Mouse (Mus musculus) hindbrain, embryonic 14.5 days (tissue): Measurements from ENCODE around the gene Car11. TPM values are rescaled to one million over a fixed set of nuclear protein-coding genes. Genes with fewer than 3 reads are reported as not detected.
A peak's percentile ranks its signal among the peaks of the same experiment; 100 is the strongest.

Experiments used
- ATAC-seq: fragments of 200-750 bp; cut with Nextera tagmentation; 2 replicates; pipeline ENCODE4 v1.8.0; 2017; ENCODE audit warnings: moderate number of reproducible peaks, mild to moderate bottlenecking, moderate TSS enrichment, moderate library complexity; ENCODE audit not compliant: low FRiP score
- DNase-seq: peaks from one replicate; pipeline ENCODE4 v3.0.0-alpha.2; 2015; ENCODE audit warnings: low spot score
- H3K27ac ChIP-seq: fragments of 300-500 bp; sonication (generic); 2 replicates; pipeline ENCODE4 v1.5.1; 2014; ENCODE audit warnings: mild to moderate bottlenecking, moderate library complexity
- H3K27me3 ChIP-seq: fragments of 300-500 bp; sonication (generic); 2 replicates; pipeline ENCODE4 v1.6.1; 2014; ENCODE audit warnings: mild to moderate bottlenecking, low read length, mixed read lengths; ENCODE audit not compliant: control insufficient read depth, insufficient read depth
- H3K36me3 ChIP-seq: fragments of 300-500 bp; sonication (generic); replicated peaks from 2 replicates; pipeline ENCODE4 v1.6.1; 2014; ENCODE audit not compliant: control insufficient read depth, insufficient read depth
- H3K4me1 ChIP-seq: fragments of 300-500 bp; sonication (generic); replicated peaks from 2 replicates; pipeline ENCODE4 v1.6.1; 2014; ENCODE audit warnings: antibody characterized with exemption, low read length, mixed read lengths; ENCODE audit not compliant: control insufficient read depth, insufficient read depth
- H3K4me2 ChIP-seq: fragments of 300-500 bp; sonication (generic); replicated peaks from 2 replicates; pipeline ENCODE4 v1.6.1; 2014; ENCODE audit warnings: mild to moderate bottlenecking, moderate library complexity
- H3K4me3 ChIP-seq: fragments of 300-500 bp; sonication (generic); replicated peaks from 2 replicates; pipeline ENCODE4 v1.5.1; 2014; ENCODE audit warnings: mild to moderate bottlenecking, low read length
- H3K9ac ChIP-seq: fragments of 300-500 bp; sonication (generic); 2 replicates; pipeline ENCODE4 v1.6.1; 2014
- H3K9me3 ChIP-seq: fragments of 300-500 bp; sonication (generic); 2 replicates; pipeline ENCODE4 v1.6.1; 2016; ENCODE audit warnings: low read length; ENCODE audit not compliant: control insufficient read depth
- WGBS: fragments of 180-500 bp; shearing (Covaris S2); extraction: QIAGEN DNeasy Blood & Tissue Kit; methylation state at CpG from one replicate; pipeline ENCODE4 v1.1.7; 2014; 5-methylcytosine and 5-hydroxymethylcytosine counted together
- polyA plus RNA-seq: library from polyadenylated mRNA; unstranded; fragments of >200 nt; fragmentation: Nextera tagmentation; extraction: Ambion mirVana; gene quantifications from 2 replicates; pipeline ENCODE4 v1.2.1, GENCODE M21; 2014

The Car11 gene
- polyA plus RNA-seq, 1 experiment from 2014 or later, result 28.2 TPM

- Histone ChIP-seq H3K36me3 (no peaks in the 10 kb centered on the region), H3K9me3 (no peaks in the 10 kb centered on the region), H3K4me3 (no peak overlapping the region), H3K4me2 (no peak overlapping the region), H3K9ac (no peak overlapping the region), H3K27ac (no peak overlapping the region), H3K4me1 (no peaks in the 10 kb centered on the region), H3K27me3 (no peaks in the 10 kb centered on the region)
- ATAC-seq (no peak), DNase-seq (no peak)
- whole genome bisulfite sequencing, result 70% methylated on average over 6 of the region's 6 CpGs
These were observed 10.5 kb upstream of the Car11 start for GRCm38 (mm10) chr7:45689099-45689498.

GRCm38 (mm10) chr7:45689800-45690199 is 9.8 kb upstream of the Car11 start:
- H3K27me3 ChIP-seq, result no peaks in the 10 kb centered on the region

GRCm38 (mm10) chr7:45692364-45692763 is 7.3 kb upstream of the Car11 start:
- H3K27ac ChIP-seq, result no peak overlapping the region
- no peaks in the 10 kb centered on the region for H3K27me3 ChIP-seq
- H3K9me3 ChIP-seq, result no peaks in the 10 kb centered on the region
- H3K4me2 ChIP-seq, result no peak overlapping the region
- H3K4me1 ChIP-seq, result no peaks in the 10 kb centered on the region
- WGBS, result 83% methylated on average over 2 of the region's 2 CpGs
- ATAC-seq, result no peak
- no peak for DNase-seq
- no peak overlapping the region for H3K9ac ChIP-seq
- no peaks in the 10 kb centered on the region for H3K36me3 ChIP-seq
- no peak overlapping the region for H3K4me3 ChIP-seq

More at GRCm38 (mm10) chr7:45689800-45690199, 9.8 kb upstream of the Car11 start:
- no peak overlapping the region for H3K4me3 ChIP-seq
- DNase-seq (no peak), ATAC-seq (no peak)
- no peaks in the 10 kb centered on the region for H3K4me1 ChIP-seq
- H3K36me3 ChIP-seq, result no peaks in the 10 kb centered on the region
- H3K4me2 ChIP-seq, result no peak overlapping the region
- no peaks in the 10 kb centered on the region for H3K9me3 ChIP-seq
- no peak overlapping the region for H3K27ac ChIP-seq
- 78% methylated on average over 11 of the region's 11 CpGs for WGBS
- no peak overlapping the region for H3K9ac ChIP-seq

GRCm38 (mm10) chr7:45693921-45694591 is 5.6 kb upstream of the Car11 start, which contains the start of gene Sec1:
TSS of gene Sec1 (minus strand) at chr7:45694402.
- peaks cover 10% of the 10 kb centered on the region for H3K27me3 ChIP-seq
- no peak within 1 kb of the TSS for H3K4me2 ChIP-seq
- no peak within 1 kb of the TSS for H3K4me3 ChIP-seq
- ATAC-seq (no peak), DNase-seq (no peak)
- H3K4me1 ChIP-seq, result no peaks in the 10 kb centered on the region
- H3K9ac ChIP-seq, result no peak within 1 kb of the TSS
- WGBS, result 91% methylated on average over 50 of the region's 50 CpGs
- no peaks in the 10 kb centered on the region for H3K9me3 ChIP-seq
- no peak within 1 kb of the TSS for H3K27ac ChIP-seq
- no peaks in the 10 kb centered on the region for H3K36me3 ChIP-seq

- DNase-seq, result no peak
- no peak overlapping the region for H3K27ac ChIP-seq
These were observed 4.5 kb upstream of the Car11 start for GRCm38 (mm10) chr7:45695098-45695497.

GRCm38 (mm10) chr7:45697894-45698293 is 1.7 kb upstream of the Car11 start:
- no peaks in the 10 kb centered on the region for H3K36me3 ChIP-seq
- ATAC-seq, result no peak
- peaks cover 13% of the 10 kb centered on the region for H3K27me3 ChIP-seq
- DNase-seq, result no peak
- 83% methylated on average over 5 of the region's 7 CpGs for WGBS
- H3K4me3 ChIP-seq, result no peak overlapping the region
- peaks cover 9% of the 10 kb centered on the region for H3K4me1 ChIP-seq
- H3K9ac ChIP-seq, result no peak overlapping the region
- no peak overlapping the region for H3K4me2 ChIP-seq
- H3K9me3 ChIP-seq, result no peaks in the 10 kb centered on the region
- H3K27ac ChIP-seq, result no peak overlapping the region

More at GRCm38 (mm10) chr7:45695098-45695497, 4.5 kb upstream of the Car11 start:
- ATAC-seq, result no peak
- WGBS, result 7% methylated on average over 6 of the region's 6 CpGs
- Histone ChIP-seq H3K4me3 (no peak overlapping the region), H3K9ac (no peak overlapping the region), H3K27me3 (peaks cover 13% of the 10 kb centered on the region), H3K4me1 (no peaks in the 10 kb centered on the region; the same call in 1 of the 2 replicates), H3K9me3 (no peaks in the 10 kb centered on the region), H3K36me3 (no peaks in the 10 kb centered on the region), H3K4me2 (no peak overlapping the region)

GRCm38 (mm10) chr7:45700301-45701015 is 815 bp downstream of the Car11 start:
- no peak; the same call in 1 of the 2 replicates for ATAC-seq
- Histone ChIP-seq H3K4me2 (peak overlapping the region; percentile 91), H3K27ac (peak overlapping the region; percentile 75), H3K4me3 (peak overlapping the region; percentile 53), H3K27me3 (peaks cover 13% of the 10 kb centered on the region), H3K9ac (peak overlapping the region; percentile 78), H3K36me3 (no peaks in the 10 kb centered on the region), H3K4me1 (peaks cover 22% of the 10 kb centered on the region), H3K9me3 (no peaks in the 10 kb centered on the region)
- DNase-seq, result peak; percentile 88
- WGBS, result under 1% methylated on average over 20 of the region's 20 CpGs

GRCm38 (mm10) chr7:45701072-45701471 is 1.4 kb downstream of the Car11 start:
- WGBS, result 29% methylated on average over 11 of the region's 11 CpGs

GRCm38 (mm10) chr7:45701607-45702006 is 2.0 kb downstream of the Car11 start:
- peaks cover 13% of the 10 kb centered on the region for H3K27me3 ChIP-seq
- H3K27ac ChIP-seq, result no peak overlapping the region
- 84% methylated on average over 11 of the region's 11 CpGs for WGBS
- H3K9ac ChIP-seq, result no peak overlapping the region
- DNase-seq (no peak), ATAC-seq (no peak)
- H3K9me3 ChIP-seq, result no peaks in the 10 kb centered on the region
- H3K36me3 ChIP-seq, result no peaks in the 10 kb centered on the region
- peak overlapping the region; percentile 53; the same call in 1 of the 2 replicates for H3K4me3 ChIP-seq
- H3K4me2 ChIP-seq, result peak overlapping the region; percentile 91
- H3K4me1 ChIP-seq, result peaks cover 33% of the 10 kb centered on the region

More at GRCm38 (mm10) chr7:45701072-45701471, 1.4 kb downstream of the Car11 start:
- Histone ChIP-seq H3K4me3 (peak overlapping the region; percentile 53), H3K9me3 (no peaks in the 10 kb centered on the region), H3K36me3 (no peaks in the 10 kb centered on the region), H3K27ac (0 out of 2 replicates have a peak overlapping the region, but pooled peaks have one; percentile 7), H3K9ac (peak overlapping the region; percentile 31), H3K4me1 (peaks cover 28% of the 10 kb centered on the region), H3K4me2 (peak overlapping the region; percentile 91), H3K27me3 (peaks cover 13% of the 10 kb centered on the region)
- no peak for ATAC-seq
- no peak for DNase-seq
